Mouse (Mus musculus) brain, embryonic 14.5 days (tissue): ENCODE measurements at regions not wholly inside any gene's neighbourhood (a gene's known extent, or its start where the extent isn't known, plus 50 kb on each side); places are given as distances from the start of the nearest gene placed in this dataset.

ENCODE experiments used
- CTCF ChIP-seq: fragments of 200-500 bp; IDR thresholded peaks from 2 replicates; pipeline ENCODE4 v1.5.1; 2012; ENCODE audit warnings: inconsistent platforms, mild to moderate bottlenecking, moderate library complexity, borderline replicate concordance; ENCODE audit not compliant: insufficient read depth, insufficient read length; ENCODE audit errors: extremely low read depth
- POLR2A ChIP-seq: fragments of 200-500 bp; IDR thresholded peaks from 2 replicates; pipeline ENCODE4 v1.6.1; 2012; ENCODE audit warnings: mild to moderate bottlenecking, inconsistent platforms, borderline replicate concordance; ENCODE audit not compliant: poor library complexity, insufficient read depth, insufficient read length, severe bottlenecking; ENCODE audit errors: extremely low read depth

GRCm38 (mm10) chr7:37004601-37005000 is 306.7 kb downstream of the Tshz3 start:
- TF ChIP-seq POLR2A (no peak), CTCF (no peak)
